Mouse (Mus musculus) C2C12 (cell line): ENCODE measurements around the gene Gorasp1.

ENCODE experiments used
- CTCF ChIP-seq: IDR thresholded peaks from one replicate; pipeline ENCODE4 v1.5.1; 2011; ENCODE audit not compliant: control insufficient read depth, insufficient read depth, insufficient read length
- USF1 ChIP-seq: IDR thresholded peaks from one replicate; pipeline ENCODE4 v1.6.1; 2011; ENCODE audit warnings: low read depth, mild to moderate bottlenecking, control low read depth, moderate library complexity

GRCm38 (mm10) chr9:119979749-119980148 is 42.4 kb upstream of the Gorasp1 start:
- TF ChIP-seq USF1 (no peak), CTCF (no peak)
